Mouse (Mus musculus) adrenal gland, postnatal 25 days (tissue): ENCODE data around the gene Tgoln1. TPM values are rescaled to one million over a fixed set of nuclear protein-coding genes. Genes with fewer than 3 reads are reported as not detected.

Source experiments
- DNase-seq: peaks from one replicate; pipeline ENCODE4 v3.0.0; 2021; ENCODE audit warnings: mixed read lengths
- long read RNA-seq: library from polyadenylated mRNA; stranded (forward); transcript quantifications from one replicate; pipeline ENCODE4 v2.0.0, GENCODE M21; 2021
- total RNA-seq: library from RNA; stranded (reverse); gene quantifications from 2 replicates; pipeline ENCODE4 v1.2.3, GENCODE M21; 2021

The Tgoln1 gene
- 176 and 187 TPM in 2 replicates for total RNA-seq
- long read RNA-seq, full-length matches to known transcripts, result 68 of 105 reads
- long read RNA-seq, partial matches to known transcripts, result 7 of 105 reads
- long read RNA-seq, other reads (novel, unspliced or antisense), result 30 of 105 reads

DNA sequence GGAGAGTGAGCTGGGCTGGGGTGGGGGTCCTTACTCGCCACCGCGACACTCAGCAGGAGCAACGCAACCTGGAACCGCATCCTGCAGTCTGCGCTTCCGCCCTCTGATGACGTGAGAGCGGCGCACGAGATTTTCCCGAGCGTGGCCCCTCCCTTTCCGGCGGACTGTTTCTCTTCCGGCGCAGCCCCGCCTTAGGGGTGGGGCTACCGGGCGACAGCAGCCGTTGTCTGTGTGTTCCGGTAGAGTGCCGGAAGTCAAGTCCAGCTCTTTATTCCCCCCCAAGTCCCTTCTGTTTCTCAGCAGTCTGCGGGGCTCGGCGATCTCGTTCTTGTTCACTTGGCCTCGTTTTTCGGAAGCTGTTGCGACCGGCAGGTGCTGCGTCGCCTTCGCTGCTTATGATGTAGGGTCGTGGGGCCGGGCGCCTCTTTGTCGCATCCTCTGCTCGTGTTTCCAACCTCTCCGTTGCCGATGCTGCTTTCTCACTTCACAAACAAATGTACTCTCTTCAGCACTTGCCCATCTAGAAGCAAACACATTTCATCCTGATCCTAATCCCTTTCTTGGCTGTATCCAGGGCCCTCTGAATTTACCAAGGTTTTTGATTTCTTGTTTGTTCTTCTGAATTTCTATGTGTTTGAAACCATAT, at the start of gene Tgoln1:
Tgoln1 (minus strand) TSS at position 358 of the 646 bp plus-strand sequence.
- peak; percentile 93 for DNase-seq

DNA sequence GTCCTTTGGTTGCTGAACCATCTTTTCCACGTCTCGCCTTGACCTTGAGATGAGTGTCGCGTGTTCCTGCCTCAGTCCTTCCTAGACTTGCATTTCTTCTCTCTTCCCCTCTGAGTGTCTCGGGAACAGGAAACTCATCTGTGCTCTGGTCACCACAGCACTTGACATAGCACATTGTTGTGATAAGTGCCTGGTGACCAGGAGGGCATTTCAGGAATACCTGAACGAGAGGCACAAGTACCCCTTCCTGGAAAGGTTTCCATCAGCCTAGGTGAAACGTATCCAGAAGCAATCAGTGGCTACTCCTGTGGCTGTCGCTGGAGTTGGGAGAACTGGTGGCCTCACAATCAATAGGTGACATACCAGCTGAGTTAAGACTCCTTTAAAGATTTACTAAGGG, 47.5 kb upstream of the Tgoln1 start:
- DNase-seq, result no peak

DNA sequence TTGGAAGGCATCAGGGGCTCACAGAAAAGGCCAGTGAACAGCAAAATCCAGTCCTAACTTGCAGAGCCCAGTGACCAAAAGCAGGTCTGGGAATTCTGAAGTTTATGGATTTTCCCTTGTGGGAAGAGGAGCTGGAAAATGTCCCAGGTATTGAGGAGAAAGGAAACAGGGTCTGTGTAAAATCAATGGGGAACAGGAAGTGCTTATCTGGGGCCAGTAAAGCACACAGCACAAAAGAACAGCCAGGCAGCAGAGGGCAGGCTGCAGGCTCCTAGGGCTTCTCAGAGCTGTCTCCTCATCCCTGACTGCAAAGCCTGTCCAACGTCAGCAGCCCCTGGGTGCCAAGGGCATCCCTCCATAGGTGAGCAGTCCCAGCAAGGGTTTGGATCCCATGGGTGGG, 46.2 kb upstream of the Tgoln1 start:
- DNase-seq, result no peak

DNA sequence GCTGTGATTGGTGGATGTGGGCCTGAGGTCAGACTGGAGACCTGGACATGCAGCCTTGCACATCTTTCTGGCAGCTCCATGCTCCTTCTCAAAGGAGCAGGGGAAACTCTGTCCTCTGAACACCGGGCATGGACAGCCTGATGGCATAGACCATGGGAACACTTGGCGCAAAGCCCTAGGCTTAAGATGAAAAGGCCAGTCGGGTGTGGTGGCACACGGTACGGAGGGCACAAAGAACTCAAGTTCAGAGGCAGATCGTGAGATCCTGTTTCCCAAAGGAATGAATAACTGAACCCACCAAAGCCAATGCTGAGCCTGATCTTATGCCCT, 43.6 kb upstream of the Tgoln1 start:
- no peak for DNase-seq

DNA sequence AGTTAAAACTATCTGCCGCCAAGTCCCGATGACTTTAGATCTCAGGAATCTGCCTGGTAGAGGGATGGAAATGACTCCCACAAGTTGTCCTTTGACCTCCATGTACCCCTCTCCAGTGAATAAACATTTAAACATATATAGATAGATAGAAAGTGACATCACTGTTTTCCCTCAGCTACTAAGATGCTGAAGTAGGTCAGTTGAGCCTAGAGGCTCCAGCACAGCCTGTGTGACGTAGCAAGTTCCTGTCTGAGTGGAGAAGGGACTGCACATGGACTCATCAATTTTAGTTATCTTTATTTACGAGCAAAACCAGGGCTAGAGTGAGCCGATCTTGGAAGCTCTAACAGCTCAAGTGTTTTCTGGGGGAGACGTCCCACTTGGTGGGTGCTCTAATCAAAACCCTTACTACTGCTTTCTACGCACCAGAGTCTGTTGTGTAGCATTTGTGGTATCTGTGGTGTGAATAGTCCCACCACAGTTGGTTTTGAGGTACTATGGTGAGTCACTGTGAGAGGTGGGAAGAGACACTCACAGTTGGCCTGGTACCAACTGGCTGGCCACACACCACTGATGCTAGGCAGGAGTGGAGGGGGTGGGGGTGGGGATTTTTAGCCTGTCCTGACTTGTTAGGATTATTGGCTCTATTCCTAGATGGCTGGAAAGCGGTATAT, 43.1 kb upstream of the Tgoln1 start:
- no peak for DNase-seq

DNA sequence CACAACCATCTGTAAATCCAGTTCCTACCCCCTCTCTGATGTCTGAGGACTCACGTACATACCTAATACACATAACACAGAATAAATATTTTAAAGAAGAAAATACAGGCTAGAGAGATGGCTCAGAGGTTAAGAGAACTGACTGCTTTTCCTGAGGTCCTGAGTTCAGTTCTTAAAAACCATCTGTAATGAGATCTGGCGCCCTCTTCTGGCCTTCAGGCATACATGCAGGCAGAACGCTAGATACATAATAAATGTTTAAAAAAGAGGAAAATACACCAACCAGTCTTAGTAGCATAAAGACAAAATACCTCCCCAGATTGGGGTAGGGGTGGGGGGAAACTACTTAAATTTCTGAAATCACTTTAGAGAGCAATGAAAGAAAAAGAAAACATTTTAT, 41.2 kb upstream of the Tgoln1 start:
- no peak for DNase-seq

DNA sequence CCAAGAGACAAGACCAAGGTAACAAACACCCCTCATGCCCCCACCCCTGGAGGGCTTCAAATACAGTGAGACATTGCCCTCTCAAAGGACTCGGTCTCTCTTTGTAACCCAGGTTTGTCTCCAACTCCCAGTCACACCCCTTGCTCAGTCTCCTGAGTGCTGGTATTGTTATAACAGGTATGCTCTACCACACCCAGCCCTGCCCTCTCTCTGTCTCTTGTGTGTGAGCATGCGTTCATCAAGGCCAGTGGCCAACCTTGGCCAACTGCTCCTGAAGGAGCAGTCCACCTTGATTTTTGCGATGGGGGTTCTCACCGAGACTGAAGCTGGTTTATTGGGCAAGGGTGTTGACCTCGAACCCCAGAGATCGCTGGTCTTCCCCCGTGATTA, 39.2 kb upstream of the Tgoln1 start:
- no peak for DNase-seq

DNA sequence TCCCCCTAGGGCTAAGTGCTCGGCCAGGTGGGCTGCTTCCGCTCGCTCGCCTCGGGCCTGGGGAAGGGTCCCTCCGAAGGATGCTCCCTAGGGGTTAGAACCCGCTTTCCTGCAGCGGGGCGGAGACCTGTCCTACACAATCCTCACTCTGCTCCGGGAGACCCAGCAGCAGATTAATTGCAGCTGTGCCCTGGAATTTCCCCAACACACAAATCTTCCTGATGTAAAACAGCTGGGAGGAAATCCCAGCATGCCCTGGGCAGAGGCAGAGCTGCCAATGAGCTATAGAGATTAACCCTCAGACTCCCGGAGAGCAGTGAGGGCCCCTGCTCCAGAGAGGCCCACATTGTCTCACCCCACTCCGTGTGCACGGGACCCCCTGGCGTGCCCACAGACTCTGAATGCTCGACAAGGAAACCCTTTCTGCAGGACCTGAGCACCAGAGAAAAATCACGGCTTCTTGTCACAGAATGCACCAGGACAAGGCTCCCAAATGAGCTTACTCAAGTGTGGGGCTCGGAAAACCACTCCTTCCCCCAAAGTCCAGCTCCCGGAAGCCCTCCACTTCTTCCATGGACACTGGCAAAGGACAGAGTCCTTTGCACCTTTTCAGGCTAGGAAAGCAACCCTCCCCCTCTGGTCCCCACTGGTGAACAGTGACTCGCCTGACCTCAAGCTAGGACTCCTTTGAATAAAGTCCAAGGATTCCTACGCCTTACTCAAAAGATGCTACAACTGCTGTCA, 38.7 kb upstream of the Tgoln1 start:
- peak; percentile 59 for DNase-seq

DNA sequence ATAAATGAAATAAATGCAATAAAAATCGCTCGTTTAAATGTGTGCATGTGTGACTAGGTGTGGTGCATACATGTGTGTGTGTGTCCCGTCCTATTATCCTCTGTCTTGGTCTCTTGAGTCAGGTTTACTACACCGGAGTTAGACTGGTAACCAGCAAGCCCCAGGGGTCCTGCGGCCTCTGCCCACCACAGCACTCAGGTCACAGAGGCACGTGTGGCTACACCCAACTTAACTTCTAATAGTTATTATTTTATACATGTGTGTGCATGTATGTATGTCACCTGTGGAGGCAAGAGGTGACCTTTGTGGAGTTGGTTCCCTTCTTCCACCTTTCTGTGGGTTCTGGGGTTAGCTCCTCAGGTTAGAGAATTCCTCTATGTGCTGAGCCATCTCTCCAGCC, 37.6 kb upstream of the Tgoln1 start:
- no peak for DNase-seq

DNA sequence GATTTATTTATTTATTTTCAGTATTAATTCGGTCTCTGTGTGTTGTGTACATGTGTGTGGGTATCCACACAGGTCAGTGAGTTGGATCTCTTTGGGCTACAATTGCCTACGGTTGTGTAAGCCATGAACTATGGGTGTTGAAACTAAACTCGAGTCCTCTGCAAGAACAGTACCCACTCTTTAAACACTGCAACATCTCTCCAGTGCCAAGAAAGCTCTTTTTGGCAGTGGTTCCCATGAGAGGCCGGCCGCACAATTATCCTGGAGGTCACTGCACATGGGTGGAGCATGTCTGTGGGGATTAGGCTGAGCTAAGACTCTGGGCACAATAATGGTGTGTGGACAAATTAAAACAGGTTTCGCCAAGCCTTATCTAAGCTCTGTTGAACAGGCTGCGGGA, 36.6 kb upstream of the Tgoln1 start:
- DNase-seq, result peak; percentile 65

DNA sequence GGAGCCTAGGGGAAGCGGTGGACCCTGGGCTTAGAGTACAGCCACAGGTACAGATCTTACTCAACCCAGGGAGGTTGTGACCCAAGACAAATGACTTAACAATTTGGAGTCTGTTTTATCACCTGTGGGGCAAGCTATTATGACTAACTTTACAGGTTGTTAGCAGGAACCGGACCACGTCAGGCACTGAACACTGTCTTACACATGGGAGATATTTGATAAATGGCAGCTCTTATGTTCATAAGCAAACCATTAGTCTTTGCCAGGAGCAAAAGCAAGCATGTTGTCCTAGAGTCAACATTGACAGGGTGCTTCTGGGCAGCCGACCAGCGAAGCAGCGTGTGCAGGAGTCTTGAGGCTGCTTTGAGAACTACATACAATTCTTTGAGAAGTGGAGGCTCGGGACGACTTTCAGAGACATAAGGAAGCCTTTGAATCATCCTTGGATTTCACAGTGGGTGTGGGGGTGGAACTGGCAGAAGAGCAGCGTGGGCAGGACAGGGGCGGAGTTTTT, 33.6 kb upstream of the Tgoln1 start:
- no peak for DNase-seq

DNA sequence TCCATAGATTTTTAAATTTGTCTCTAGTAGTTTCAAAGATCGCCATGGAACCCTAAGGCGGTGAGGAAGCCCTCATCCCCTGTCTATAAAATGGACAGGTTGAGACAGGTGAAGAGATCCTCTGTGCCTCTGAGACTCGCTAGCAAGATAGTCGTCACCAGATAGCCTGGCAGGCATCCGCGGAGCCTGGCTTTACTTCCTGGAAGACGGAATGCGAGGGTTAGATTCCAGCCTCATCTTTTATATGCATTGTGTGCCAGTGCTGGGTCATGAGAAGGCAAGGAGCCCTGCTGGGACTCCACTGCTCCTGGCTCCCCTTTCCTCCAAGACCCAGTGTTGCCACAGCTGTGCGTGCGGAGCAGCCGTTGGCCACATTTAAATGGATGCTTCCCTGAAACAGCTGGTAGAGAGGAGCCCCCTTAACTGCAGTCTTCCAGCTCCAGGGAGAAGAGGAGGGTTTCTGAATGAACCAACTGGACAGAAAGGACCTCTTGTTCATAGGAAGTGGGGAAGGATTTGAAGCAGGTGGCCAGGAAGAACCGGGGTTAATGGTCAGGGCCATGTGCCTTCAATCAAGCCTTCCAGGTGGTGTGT, 31.3 kb upstream of the Tgoln1 start:
- no peak for DNase-seq

DNA sequence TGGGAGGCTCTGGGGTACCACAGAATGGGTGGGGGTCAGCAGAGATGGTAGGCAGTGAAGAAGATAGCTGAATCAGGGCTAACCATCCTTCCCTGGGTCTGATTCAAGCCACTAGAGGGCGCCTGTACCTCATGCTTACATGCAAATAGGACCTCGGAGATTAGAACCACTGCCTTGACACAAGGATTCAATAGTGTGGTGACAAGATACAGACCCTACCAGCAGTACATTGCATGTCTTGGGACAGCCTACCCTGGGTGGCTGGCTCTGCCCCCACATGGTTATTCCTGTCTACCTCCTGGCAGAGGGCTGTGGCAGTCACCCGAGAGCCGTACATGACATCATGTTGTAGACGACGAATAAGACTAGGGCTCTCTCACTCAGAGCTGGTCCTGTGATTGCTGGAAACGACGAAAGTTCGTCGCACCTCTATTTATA, 30.6 kb upstream of the Tgoln1 start:
- peak; percentile 66 for DNase-seq

DNA sequence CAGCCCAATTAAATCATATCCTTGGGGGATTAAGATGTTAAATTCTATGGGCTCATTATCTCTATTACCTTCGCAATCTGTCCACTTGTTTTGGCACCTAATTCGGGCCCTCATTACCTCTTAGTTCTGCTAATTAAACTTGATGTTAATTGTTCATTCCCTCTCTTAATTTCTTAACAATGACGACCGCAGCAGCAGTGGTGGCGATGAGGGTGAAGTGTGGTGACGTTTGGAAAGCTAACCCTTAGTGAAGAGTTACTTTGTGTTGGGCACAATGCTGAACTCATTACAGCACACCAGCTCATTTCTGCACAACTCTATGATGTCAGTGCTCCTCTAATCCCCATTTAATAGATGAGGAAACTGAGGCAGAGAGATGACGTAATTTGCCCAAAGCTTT, 28.6 kb upstream of the Tgoln1 start:
- DNase-seq, result no peak

DNA sequence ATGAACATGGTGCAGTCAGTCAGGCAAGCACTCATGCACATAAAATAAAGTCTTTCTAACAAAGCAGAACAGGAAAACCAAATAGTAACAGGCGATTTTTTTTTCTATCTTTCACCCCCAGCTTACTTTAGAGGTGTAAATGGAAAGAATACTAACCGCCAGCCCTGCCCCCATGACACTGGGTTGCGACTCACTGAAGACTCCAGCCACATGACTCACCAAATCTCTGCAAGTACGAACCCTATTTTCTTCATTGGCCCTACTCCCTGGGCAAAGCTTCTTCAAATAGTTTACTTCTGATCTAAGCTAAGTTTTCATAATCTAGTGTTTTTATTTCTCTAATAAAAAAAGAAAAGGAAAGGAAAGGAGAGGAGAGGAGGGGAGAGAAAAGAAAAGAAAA, 27.8 kb upstream of the Tgoln1 start:
- no peak for DNase-seq

DNA sequence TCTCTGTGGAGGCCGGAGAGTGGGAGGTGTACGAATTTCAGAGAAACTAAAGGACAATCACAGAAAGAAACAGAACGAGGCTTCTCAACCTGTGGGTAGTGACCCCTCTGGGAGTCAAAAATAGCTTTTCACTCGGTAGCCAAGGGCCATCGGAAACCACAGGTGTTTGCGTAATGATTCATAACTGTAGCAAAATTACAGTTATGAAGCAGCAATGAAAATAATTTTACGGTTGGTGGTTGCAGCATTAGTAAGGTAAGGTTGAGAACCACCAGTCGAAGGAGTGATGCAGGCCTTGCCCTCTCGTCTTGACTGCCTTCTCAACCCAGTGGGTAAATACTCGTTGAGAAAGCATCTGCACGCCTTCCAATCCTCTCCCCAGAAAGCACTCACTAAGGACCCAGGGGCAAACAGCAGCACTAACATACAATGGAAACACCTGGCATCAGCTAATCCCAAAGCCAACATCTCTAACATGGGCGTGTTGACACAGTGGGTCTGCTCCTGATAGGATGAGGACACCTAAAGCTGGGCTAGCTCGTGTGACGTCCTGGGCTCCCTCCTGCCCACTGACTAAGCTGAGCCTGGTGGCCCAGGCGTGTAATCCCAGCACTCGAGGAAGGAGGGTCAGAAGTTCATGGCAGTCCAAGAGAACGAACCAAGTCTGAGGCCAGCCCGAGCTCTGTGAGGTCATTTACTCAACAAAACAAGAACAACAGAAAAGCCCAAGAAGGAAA, 24.6 kb upstream of the Tgoln1 start:
- no peak for DNase-seq

DNA sequence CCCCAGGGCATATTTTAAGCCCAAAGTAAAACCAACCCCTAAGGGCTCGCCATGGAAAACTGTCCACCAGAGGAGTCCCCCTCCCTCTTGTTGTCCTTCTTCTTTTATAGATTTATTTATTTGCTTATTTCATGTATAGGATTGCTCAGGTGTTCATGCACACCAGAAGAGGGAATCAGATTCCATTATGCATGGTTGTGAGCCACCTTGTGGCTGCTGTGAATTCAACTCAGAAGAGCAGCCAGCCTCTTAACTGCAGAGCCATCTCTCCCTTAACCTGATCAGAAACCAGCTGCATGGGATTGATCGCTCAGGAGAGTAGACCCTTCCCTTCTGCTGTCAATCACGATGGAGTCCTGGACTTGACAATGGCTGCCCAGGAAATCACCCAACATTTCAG, 20.1 kb upstream of the Tgoln1 start:
- no peak for DNase-seq

DNA sequence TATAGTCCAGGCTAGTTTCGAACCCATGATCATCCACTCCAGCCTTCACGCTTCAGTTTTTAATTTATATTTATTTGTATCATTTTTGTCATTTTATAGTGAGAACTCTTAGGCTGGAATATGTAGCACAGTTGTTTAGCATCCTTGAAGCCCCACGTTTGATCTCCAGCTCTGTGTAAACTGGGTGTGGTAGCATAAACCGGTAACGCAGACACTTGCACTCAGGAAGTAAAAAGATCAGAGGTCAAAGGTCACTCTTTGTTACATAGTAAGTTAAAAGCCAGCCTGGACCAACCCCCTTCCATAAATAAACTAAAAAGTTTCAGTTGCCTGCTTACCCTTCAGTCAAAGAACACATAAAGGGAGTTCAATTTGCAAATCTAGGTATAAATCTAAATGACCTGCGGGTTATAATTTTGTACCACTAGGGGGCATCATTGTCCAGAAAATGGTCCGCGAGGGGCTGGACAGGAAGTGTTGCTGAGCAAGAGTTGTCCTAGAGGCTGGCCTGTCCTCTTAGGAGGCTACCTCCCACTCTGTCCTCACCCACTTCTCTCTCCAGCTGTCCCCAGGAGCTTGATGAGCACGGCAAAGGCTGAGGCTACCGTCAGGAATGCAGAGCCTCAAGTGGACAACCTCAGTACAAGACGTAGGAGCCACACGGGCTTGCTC, 19.1 kb upstream of the Tgoln1 start:
- DNase-seq, result peak; percentile 38

DNA sequence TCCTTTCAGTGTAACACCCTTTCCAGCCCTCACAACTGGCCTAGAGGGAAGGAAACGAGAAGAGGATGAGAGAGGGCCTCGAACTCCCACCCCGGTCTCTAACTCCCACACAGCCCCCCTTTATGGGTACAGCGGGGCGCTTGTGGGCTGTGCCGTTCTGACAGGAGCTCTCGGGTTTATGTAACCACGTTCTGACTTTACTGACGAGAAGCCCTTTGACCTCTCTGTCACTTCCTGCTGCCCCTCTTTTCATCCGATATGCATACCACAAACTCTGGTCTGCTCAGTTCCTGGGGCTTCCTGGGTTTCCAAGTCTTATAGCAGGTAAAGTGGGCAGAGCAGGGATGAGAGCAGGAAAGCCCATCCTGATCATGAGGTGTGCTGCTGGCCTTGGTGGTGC, 17.5 kb upstream of the Tgoln1 start:
- DNase-seq, result no peak

DNA sequence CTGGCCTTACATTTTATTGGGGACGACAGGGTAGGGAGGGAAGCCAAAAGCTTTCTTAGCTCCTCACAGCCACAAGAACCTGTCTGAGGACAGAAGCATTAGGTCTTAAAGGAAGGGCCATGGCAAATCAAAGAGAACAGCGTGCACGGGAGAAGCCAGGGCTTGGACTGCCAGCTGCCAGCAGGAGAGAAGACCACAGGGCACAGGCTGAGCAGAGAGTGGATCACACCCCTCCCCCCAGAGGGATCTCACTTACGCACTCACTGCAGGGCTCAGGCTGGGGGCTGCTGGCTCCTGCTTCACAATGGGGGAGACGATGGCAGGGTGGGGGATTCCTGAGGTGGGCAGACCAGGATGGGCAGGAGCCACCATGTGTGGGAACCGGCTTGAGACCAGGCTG, 14.9 kb upstream of the Tgoln1 start:
- no peak for DNase-seq

DNA sequence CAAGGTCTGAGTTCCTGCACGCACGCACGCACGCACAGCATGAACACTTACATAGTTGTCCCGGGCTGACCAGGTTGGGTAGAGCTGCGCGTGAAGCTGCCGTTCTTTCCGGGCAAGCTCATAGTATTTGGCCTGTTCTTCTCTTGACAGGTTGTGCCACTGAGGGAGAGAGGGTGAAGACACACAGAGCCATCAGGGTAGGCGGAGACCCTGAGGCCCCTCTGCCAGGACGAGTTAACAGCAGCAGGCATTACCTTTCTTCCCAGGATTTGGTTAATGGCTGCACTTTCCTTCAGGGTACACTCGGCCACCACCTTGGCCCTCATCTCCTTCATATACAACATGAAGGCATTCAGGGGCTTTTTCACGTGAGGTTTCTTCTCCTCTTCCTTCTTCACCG, 14.2 kb upstream of the Tgoln1 start:
- no peak for DNase-seq

DNA sequence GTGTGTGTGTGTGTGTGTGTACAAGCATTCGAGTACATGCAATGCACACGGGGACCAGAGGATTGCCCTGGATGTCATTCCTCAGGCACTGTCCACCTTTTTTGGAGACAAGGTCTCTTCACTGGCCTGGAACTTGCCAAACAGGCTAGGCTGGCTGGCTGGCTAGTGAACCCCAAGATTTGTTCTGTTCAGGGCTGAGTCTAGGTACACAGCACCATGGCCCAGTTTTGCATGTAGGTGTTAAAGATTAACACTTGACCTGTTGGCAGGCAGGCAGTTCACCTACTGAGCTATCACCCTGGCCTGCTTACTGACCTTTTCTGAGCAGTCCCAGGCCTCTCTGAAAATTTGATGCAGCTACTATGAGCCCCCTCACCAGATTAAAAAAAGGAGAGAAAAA, 13.6 kb upstream of the Tgoln1 start:
- DNase-seq, result no peak
